Mouse (Mus musculus) thymus, adult 18-20 months (tissue): ENCODE data around the gene Zfp563.

Experiments
- DNase-seq, 2 experiments: peaks; one replicate each; pipeline ENCODE4 v3.0.0; 2022; ENCODE audit warnings: mixed read lengths in 2 of 2

Zfp563 gene

DNA sequence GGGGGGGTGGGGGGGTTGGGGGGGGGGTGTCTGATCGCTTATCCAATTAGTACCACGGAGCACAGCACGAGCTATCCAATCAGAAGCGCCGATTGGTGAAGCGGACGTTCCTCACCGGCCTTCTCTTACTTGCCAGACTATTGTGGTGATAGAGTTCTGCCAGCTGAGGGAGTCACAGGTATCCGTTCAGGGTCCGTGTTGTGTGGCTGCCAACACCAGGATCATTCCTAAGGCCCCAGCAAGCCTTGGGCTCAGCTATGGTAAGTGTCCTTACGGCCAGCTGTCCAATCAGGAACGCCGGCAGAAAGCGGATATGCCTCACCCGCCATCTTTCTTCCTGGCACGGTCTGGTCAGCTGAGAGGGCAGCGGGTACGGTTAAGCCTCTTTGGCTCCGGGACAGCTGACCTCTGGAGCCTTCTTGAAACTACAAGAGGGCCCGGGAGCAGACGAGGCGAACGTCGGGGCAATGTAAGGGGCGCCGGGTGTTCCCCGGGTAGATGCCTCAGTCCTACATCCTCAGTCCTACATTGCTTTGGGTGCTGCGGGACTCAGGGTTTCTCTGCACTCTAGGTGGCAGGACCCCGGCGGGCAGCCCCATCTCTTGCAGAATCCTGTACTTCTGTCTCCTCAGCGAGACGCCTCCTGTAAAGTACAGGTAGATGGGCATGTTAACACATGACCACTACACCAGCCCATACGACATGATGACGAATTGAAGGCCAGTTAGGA lies at the start of gene Zfp563:
Zfp563 (plus strand) TSS at position 91 of the 730 bp plus-strand sequence.
- peak; percentile 64 to 75 for DNase-seq

DNA sequence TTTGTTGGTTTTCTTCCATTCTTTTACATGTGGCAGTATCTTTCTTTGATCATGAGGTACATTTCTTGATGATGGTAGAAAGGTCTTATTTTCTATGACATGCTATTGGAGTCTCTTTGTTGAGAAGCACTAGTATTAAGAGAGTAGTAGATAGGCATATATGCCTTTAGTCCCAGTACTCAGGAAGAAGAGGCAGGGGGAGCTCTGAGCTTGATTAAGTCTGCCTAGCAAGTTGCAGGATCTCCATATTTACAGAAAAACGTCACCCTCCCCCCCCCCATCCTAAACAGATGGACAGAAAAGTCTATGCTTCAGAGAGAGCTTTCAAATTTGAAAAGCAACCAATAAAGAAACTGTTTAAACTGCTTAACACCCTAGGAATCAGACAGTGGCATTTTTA lies 30.3 kb upstream of the Zfp563 start:
- DNase-seq: no peak

DNA sequence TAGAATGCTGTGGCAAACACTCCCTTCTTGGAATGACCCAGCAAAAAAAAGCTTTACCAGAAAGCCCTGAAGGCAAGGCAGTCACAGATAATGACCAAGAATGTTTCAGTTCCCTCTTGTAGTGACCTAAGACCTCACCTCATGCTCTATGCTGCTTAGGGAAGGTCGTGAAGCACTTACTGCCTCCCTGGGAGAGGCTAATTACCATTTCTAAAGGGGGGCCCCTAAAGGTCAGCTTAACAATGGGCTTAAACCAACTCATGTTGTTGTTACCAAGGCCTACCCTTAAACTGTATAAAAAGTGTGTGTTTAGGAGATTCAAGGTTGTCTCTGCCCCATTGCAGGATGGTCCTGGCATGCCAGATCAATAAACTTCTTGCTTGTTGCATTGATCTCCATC lies 26.1 kb upstream of the Zfp563 start:
- no peak for DNase-seq

DNA sequence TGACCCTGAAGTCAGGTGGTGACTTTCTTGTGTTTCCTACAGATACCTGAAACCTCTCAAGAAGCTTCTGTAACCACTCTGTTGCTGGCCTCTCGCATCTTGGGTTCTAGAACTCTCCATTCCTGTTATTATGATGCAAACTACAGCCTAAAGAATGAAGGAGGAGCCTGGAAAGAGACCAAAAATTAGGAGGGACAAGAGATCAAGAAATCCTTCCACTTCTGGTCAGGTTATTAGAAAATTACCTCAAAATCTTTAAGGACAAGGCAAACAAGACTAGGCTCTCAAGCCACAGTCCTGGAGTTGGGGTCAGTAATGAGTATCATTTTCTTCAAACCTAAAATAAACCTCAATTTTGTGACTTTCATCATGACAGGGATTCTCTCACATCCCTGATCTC lies 21.2 kb upstream of the Zfp563 start, which contains the start of gene 4921501E09Rik:
4921501E09Rik (minus strand) TSS at position 101 of the 400 bp plus-strand sequence.
- DNase-seq: no peak

DNA sequence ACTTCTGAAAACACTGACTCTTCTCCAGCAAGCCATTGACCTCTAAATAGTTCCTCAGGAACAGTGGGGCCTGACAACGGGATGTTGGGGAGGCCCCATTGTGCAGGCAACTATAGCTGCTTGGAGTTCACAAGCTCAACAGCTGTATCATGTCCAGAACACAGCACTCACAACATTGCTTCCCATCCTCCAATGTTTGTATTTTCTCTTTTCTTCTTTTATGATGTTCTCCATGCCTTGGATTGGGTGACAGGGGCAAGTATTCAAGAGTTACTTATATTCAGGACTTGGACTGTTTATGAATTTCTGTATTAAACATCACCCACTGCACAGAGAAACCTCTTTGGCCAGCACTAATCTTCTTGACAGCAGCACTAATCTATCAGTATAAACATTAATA lies 2.5 kb downstream of the Zfp563 start:
- DNase-seq: no peak

DNA sequence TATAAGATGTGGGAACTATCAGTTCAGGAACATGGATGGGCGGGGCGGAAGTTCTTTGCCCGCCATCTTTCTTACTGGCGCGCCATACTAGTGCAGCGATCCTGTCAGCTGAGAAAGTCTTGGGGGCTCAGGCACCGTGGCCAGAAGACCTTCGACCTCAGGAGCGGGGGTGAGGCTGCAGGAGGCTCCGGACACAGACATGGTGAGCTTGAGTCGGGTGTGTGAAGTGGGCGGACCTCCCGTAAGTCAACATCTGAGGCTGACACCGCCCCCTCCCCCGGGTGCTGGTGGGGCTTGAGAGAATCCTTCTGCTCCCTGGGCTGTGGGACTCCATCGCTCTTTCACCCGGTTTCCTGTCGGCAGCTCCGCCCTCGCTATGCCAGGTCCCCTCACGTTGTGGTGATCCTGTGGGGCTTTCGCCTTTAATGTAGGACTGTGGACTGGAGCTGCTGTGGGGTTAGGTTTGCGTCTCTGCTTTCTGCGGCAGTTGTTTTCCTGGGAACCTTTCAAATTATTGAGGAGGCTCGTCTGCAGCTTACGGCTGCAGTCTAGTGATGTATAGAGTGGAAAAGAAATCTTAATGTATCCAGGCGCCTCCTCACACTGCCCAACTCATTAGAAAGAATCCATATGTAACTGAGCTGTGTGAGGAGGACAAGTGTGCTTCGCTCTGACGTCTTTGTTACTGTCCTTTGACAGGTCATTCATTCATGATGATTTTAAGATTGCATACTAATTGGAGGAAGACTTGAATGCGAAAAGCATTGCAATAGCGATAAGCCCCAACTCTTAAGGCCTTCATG lies 3.5 kb downstream of the Zfp563 start:
- DNase-seq: peak; percentile 50 to 65

DNA sequence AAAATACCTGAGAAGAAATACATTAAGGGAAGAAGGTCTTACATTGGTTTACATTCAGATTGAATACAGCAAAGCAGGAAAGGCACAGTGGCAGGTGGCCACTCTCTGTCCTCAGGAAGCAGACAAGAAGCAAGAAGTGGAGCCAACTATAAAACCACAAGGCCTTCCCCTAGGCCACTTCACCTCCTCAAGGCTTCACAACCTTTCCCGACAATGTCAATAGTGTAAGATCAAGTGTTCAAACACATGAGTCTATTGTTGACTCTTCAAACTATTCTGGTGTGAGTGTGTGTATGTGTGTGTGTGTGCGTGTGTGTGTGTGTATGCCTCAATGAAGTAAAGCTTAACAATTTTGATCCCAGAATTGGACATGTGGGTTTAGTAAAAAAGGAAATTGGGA lies 8.3 kb downstream of the Zfp563 start:
- DNase-seq: no peak

DNA sequence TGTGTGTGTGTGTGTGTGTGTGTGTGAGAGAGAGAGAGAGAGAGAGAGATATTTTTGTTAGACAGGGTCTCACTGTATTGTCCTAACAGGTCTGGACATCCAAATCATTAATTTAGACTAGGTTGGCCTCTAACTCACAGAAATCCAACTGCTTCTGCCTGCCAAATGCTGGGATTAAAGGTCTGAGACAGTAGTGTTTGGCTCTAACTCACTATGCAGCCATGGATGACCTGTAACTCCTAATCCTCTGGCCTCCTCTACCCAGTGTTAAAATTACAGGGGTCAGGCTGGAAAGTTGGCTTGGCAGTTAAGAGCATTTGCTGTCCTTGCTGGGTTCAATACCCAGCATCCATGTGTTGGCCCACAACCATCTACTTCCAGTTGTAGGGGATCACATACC lies 35.4 kb downstream of the Zfp563 start:
- no peak for DNase-seq

DNA sequence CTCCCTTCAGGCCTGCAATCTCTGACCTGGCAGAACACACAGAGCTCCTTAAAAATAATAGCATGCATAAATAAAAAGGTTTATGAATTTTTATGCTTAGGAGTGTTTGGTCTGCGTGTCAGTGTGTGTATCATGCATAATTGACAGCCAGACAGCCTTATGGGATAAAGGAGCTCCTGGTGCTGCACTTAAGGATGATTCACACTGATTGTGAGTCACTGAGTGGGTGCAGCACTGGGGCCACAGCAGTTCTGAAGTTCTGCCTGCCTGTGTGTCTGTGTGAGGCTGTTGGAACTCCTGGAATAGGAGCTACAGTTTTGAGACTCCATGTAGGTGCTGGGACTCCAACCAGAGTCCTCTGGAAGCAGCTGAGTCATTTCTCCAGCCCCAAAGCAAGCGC lies 37.1 kb downstream of the Zfp563 start:
- DNase-seq: no peak

DNA sequence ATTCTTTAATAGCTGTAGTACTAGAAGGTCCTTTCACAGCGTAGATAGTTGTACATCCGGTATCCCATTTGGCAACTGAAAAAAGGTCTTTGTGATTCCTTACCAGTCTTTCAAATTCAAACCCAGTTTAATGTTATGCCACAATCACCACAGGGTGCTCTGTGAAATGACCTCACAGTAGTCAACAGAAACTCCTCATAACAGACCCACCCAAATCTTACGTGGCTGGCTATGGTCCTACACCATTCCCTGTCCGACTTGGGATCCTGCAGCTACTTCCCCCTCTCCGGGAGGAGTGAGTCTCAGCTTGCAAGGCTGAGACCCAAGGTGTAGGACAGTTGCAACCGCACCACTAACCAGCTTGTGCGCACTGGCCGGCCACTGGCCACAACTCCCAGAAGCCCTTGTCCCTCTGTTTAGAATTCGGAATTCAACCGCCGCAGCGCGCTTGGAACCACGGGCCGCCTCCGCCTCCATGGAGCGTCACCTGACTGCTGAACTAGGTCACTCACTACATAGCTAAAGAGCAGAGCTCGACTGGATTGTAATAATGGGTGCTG lies 50.2 kb downstream of the Zfp563 start, which contains the start of gene Morc2b:
Morc2b (minus strand) TSS at position 423 of the 560 bp plus-strand sequence.
- DNase-seq: no peak
